Mouse (Mus musculus) intestine, embryonic 16.5 days (tissue): Measurements from ENCODE around the gene Nr3c2. TPM values are rescaled to one million over a fixed set of nuclear protein-coding genes. Genes with fewer than 3 reads are reported as not detected.
A peak's percentile ranks its signal among the peaks of the same experiment; 100 is the strongest.

Experiments used
- ATAC-seq: fragments of 200-750 bp; cut with Nextera tagmentation; 2 replicates; pipeline ENCODE4 v1.8.0; 2017; ENCODE audit warnings: moderate TSS enrichment, moderate library complexity
- H3K27ac ChIP-seq: fragments of 300-500 bp; sonication (generic); 2 replicates; pipeline ENCODE4 v1.5.1; 2014; ENCODE audit warnings: mild to moderate bottlenecking, low read length
- H3K27me3 ChIP-seq: fragments of 300-500 bp; sonication (generic); replicated peaks from 2 replicates; pipeline ENCODE4 v1.6.1; 2014; ENCODE audit warnings: low read length, control low read depth, mixed read lengths; ENCODE audit not compliant: control insufficient read depth, insufficient read depth
- H3K36me3 ChIP-seq: fragments of 300-500 bp; sonication (generic); 2 replicates; pipeline ENCODE4 v1.6.1; 2014; ENCODE audit warnings: low read length, control low read depth; ENCODE audit not compliant: control insufficient read depth, insufficient read depth
- H3K4me1 ChIP-seq: fragments of 300-500 bp; sonication (generic); 2 replicates; pipeline ENCODE4 v1.6.1; 2014; ENCODE audit warnings: low read length, control low read depth, mixed read lengths; ENCODE audit not compliant: control insufficient read depth, insufficient read depth
- H3K4me2 ChIP-seq: fragments of 300-500 bp; sonication (generic); 2 replicates; pipeline ENCODE4 v1.6.1; 2014; ENCODE audit warnings: low read depth, low read length, control low read depth
- H3K4me3 ChIP-seq: fragments of 300-500 bp; sonication (generic); 2 replicates; pipeline ENCODE4 v1.5.1; 2014; ENCODE audit warnings: mild to moderate bottlenecking, low read length
- H3K9ac ChIP-seq: fragments of 300-500 bp; sonication (generic); 2 replicates; pipeline ENCODE4 v1.6.1; 2014; ENCODE audit warnings: low read depth, low read length
- H3K9me3 ChIP-seq: fragments of 300-500 bp; sonication (generic); 2 replicates; pipeline ENCODE4 v1.6.1; 2016; ENCODE audit warnings: low read length, control low read depth; ENCODE audit not compliant: control insufficient read depth
- WGBS: fragments of 180-500 bp; shearing (Covaris S2); extraction: QIAGEN DNeasy Blood & Tissue Kit; methylation state at CpG from one replicate; pipeline ENCODE4 v1.1.7; 2014; 5-methylcytosine and 5-hydroxymethylcytosine counted together
- polyA plus RNA-seq: library from polyadenylated mRNA; unstranded; fragments of >200 nt; fragmentation: Nextera tagmentation; extraction: Ambion mirVana; gene quantifications from 2 replicates; pipeline ENCODE4 v1.2.1, GENCODE M21; 2015

The Nr3c2 gene
- polyA plus RNA-seq, 1 experiment from 2014 or later: 4.0 TPM

DNA sequence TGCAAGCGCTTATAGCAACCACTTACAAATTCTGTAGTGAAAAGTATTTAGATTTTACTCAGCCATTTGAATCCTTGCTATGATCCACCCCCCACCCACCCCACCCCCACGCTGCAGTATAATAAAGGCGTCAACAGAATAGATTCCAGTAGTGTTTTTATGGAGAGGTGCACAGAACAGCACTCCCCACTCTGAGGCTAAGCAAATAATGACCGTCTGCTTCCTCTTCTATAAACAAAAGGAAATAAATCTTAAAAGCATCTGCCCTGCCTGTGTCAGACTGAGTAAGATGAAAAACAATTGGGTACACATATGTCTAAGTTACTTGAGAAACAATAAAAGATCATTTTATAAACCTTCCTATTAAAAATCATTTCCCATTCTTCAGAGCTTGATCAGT lies 197.5 kb downstream of the Nr3c2 start:
- no peak overlapping the region for H3K9ac ChIP-seq
- no peaks in the 10 kb centered on the region for H3K27me3 ChIP-seq
- whole genome bisulfite sequencing: 21% methylated on average over 4 of the region's 4 CpGs
- no peaks in the 10 kb centered on the region for H3K36me3 ChIP-seq
- no peak overlapping the region for H3K4me3 ChIP-seq
- ATAC-seq: no peak
- no peaks in the 10 kb centered on the region for H3K9me3 ChIP-seq
- 0 out of 2 replicates have a peak, but pooled peaks cover 3% of the 10 kb centered on the region for H3K4me1 ChIP-seq
- H3K4me2 ChIP-seq: no peak overlapping the region
- H3K27ac ChIP-seq: no peak overlapping the region

DNA sequence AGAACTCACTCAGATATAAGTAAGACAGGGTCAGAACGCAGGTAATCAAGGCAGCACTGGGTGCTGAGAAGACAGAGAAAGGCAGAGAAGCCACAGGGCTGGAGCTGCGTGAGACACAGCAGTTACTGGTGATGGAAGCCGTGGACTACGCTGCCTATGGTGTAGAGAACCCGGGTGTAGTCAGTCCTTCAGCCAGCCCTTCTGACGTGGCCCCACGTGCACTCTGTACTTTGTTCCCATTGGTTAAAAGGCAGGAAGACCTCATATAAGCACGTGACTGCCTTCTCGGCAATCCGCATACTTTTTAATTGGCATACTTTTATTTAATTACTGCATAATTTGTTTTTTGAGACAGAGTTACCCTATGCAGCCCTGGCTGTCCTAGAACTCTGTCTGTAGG lies 198.9 kb downstream of the Nr3c2 start:
- H3K9me3 ChIP-seq: no peaks in the 10 kb centered on the region
- H3K4me1 ChIP-seq: 0 out of 2 replicates have a peak, but pooled peaks cover 3% of the 10 kb centered on the region
- no peak overlapping the region for H3K9ac ChIP-seq
- ATAC-seq: peak; percentile 45; the same call in 1 of the 2 replicates
- no peak overlapping the region for H3K4me2 ChIP-seq
- no peaks in the 10 kb centered on the region for H3K36me3 ChIP-seq
- no peaks in the 10 kb centered on the region for H3K27me3 ChIP-seq
- H3K4me3 ChIP-seq: no peak overlapping the region
- 77% methylated on average over 10 of the region's 10 CpGs for WGBS
- no peak overlapping the region for H3K27ac ChIP-seq

DNA sequence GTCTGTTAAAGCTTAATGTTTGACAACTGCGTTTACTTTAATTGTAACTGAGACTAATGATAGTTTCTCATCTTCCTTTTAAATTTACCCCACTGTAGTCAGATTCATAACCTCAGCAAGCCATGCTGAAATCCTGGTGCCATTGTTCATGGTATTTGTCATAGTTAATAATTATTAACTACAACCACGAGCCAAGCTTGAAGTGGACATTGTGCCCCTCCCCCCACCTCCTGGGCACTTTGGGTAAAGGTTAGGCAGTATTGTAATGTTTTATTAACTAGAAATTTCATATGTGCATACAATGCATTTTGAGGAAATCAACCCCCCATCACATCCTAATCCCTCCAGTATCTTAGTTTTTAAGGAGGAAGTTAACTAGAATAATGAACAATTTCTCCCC lies 201.1 kb downstream of the Nr3c2 start:
- 53% methylated on average over 2 of the region's 2 CpGs for WGBS
- ATAC-seq: peak; percentile 66
- no peaks in the 10 kb centered on the region for H3K36me3 ChIP-seq

DNA sequence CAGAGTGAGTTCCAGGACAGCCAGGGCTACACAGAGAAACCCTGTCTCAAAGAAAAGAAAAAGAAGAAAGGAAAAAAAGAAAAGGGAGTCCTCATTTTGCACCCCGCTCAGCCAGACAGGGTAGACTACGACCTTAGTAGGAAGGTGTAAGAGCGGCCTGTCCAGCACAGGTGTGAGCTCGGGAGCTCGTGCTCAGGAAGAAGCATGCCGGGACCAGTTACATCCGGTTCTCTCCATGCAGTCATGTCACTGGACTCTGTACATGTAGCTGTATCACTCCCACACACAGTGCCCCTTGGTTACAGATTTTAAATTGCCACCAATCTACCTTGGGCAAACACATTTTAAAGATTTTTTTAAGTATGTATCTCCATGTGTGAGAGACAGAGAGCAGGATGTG lies 203.6 kb downstream of the Nr3c2 start:
- no peak overlapping the region for H3K4me3 ChIP-seq
- H3K9ac ChIP-seq: no peak overlapping the region
- no peak overlapping the region for H3K27ac ChIP-seq
- H3K4me2 ChIP-seq: no peak overlapping the region
- H3K4me1 ChIP-seq: 0 out of 2 replicates have a peak, but pooled peaks cover 3% of the 10 kb centered on the region
- WGBS: 92% methylated on average over 7 of the region's 7 CpGs
- H3K27me3 ChIP-seq: no peaks in the 10 kb centered on the region
- no peaks in the 10 kb centered on the region for H3K9me3 ChIP-seq
- no peaks in the 10 kb centered on the region for H3K36me3 ChIP-seq
- ATAC-seq: peak; percentile 66

More for the DNA sequence above, 201.1 kb downstream of the Nr3c2 start:
- Histone ChIP-seq H3K4me1 (0 out of 2 replicates have a peak, but pooled peaks cover 3% of the 10 kb centered on the region), H3K27me3 (no peaks in the 10 kb centered on the region), H3K4me2 (no peak overlapping the region), H3K9me3 (no peaks in the 10 kb centered on the region), H3K27ac (no peak overlapping the region), H3K4me3 (no peak overlapping the region), H3K9ac (no peak overlapping the region)

DNA sequence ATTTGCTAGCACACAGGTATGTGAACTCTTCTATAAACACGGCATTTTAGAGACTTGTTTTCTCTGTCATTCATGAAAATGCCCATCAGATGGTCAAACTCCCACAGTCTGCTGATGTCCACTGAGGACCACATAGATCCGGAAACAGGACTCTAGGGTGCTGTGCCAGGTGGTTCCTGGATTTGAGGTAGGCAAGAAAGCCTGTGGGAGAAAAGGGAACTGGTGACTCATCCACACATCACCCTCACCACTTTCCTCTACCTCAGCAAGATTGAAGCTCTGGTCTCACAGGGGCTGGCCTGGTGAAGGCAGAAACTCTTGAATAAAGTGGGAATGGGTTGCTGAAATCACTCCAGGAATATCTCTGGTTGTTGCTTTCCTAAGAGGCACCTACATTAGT lies 213.5 kb downstream of the Nr3c2 start:
- 87% methylated on average over 2 of the region's 2 CpGs for WGBS
- H3K4me1 ChIP-seq: no peaks in the 10 kb centered on the region
- no peak for ATAC-seq
- no peak overlapping the region for H3K27ac ChIP-seq
- no peak overlapping the region for H3K9ac ChIP-seq
- no peaks in the 10 kb centered on the region for H3K9me3 ChIP-seq
- H3K36me3 ChIP-seq: no peaks in the 10 kb centered on the region
- no peaks in the 10 kb centered on the region for H3K27me3 ChIP-seq
- no peak overlapping the region for H3K4me3 ChIP-seq
- no peak overlapping the region for H3K4me2 ChIP-seq

DNA sequence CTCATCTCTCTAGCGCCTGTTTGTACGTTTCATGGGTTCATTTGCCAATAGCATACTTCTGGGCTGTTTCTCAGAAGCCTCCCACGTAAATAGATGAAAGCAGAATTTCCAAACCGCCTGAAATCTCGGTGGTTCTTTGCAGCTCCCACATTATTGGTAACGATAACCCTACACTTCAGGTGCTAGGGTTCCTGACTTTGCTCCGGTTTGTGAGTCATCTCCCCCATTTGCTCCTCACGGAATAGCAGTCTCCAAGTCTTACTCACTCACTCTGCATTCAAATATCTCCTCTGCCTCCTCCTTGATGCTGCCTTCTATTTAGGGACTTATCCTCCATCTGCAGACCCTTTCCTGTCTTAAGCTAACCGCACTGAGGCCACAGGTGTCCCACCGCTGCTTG lies 215.5 kb downstream of the Nr3c2 start:
- Histone ChIP-seq H3K4me2 (no peak overlapping the region), H3K9ac (no peak overlapping the region), H3K36me3 (no peaks in the 10 kb centered on the region), H3K27ac (no peak overlapping the region), H3K4me3 (no peak overlapping the region), H3K27me3 (no peaks in the 10 kb centered on the region), H3K4me1 (no peaks in the 10 kb centered on the region), H3K9me3 (no peaks in the 10 kb centered on the region)
- whole genome bisulfite sequencing: 87% methylated on average over 10 of the region's 10 CpGs
- no peak for ATAC-seq

DNA sequence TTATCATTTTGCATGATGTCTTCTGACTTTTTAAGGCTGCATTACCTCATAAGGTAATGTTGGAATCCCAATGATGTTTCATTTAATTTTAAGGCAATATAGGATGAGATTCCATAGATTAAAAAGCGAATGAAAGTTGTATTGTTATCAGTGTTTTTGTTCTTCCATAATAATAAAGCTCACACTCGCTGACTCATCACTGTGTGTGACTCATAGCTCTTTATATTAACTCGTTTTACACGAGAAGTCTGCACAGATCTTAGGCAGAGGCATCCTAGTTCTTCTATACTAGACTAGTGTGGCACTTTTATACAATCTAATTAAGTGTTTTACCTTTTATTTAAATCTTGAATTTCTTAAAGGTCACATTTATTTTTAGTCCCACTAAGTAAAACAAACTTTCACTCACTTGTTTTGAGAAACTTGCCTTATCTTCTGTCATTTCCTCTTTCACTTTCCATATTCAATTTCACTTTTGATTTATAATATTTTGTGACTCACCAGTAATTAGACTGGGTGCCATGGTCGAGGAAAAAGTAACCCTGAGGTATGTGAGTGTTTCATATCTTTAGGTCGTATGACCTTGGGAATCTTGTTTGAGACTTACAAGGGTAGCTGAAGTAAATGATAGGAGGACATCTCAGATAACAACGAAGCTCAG lies 217.3 kb downstream of the Nr3c2 start:
- no peaks in the 10 kb centered on the region for H3K27me3 ChIP-seq
- H3K4me3 ChIP-seq: no peak overlapping the region
- H3K36me3 ChIP-seq: no peaks in the 10 kb centered on the region
- 59% methylated on average over 7 of the region's 7 CpGs for WGBS
- no peak for ATAC-seq
- no peak overlapping the region for H3K4me2 ChIP-seq
- H3K9me3 ChIP-seq: no peaks in the 10 kb centered on the region
- H3K9ac ChIP-seq: no peak overlapping the region
- no peak overlapping the region for H3K27ac ChIP-seq
- no peaks in the 10 kb centered on the region for H3K4me1 ChIP-seq

DNA sequence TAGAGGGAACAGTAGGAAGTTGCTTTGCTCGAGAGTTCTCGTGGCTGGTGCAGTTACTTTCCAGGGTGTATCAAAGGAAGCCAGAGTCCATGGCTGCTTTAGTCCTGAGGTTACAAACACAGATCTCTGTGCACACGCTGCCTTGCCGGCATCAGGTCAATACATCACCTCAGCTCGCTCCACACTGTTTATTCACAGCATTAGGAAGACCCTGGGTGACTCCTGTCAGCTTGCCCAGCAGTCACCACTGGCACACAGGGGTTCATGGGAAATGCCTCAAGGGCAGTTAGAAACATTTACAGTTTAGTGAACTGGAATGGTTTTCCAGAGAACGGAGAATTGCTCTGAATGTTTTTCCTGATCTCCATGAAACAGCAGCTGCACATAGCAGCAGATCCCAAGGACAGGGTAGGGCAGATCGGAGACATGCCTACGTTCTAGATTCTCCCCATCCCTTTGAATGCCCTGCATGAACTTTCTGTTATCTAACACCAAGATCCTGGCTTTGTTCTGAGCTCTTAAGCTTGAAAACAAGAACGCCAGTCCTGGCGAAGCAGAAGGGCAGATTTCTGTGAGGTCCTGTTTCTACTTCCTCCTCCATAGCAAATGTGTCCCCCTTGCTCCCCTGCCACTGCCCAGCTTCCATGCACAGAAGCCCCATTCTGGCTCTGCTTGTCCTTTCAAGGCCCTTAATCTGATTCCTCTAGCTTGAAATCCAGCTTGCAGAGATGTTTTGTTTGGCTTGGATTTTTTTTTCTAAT lies 221.7 kb downstream of the Nr3c2 start:
- Histone ChIP-seq H3K36me3 (no peaks in the 10 kb centered on the region), H3K4me2 (no peak overlapping the region), H3K9ac (no peak overlapping the region), H3K27ac (no peak overlapping the region), H3K4me1 (no peaks in the 10 kb centered on the region), H3K27me3 (no peaks in the 10 kb centered on the region), H3K9me3 (no peaks in the 10 kb centered on the region), H3K4me3 (no peak overlapping the region)
- ATAC-seq: no peak
- 44% methylated on average over 10 of the region's 10 CpGs for whole genome bisulfite sequencing

DNA sequence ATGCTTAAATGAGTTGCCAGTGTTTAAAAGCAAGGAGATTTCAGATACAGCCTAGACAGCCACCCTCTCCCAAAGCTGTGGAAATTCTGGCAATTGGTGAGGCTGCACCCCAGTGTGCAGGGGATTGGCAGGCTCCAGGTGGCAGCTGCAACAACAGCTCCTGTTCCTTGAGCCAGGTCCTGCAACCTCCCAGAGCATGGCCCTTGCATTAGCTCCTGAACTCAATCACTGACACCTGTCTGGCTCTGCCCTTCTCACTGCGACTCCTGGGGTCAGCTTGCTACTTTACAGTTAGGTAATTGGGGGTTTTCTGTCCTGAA lies 222.3 kb downstream of the Nr3c2 start:
- Histone ChIP-seq H3K4me3 (no peak overlapping the region), H3K9ac (no peak overlapping the region), H3K27ac (no peak overlapping the region), H3K36me3 (no peaks in the 10 kb centered on the region), H3K4me2 (no peak overlapping the region), H3K27me3 (no peaks in the 10 kb centered on the region), H3K9me3 (no peaks in the 10 kb centered on the region), H3K4me1 (no peaks in the 10 kb centered on the region)
- ATAC-seq: no peak
- 38% methylated on average over 1 of the region's 1 CpGs for WGBS
